Mouse (Mus musculus): ENCODE measurements around the gene Gm10188.

GRCm38 (mm10) chr1:132221627-132222026 lies 7.9 kb downstream of the Gm10188 start:
- TF ChIP-seq POLR2A (IDR thresholded peaks at IDR 0.05; ENCODE audit: borderline replicate concordance, low read depth, low read length) (no peak), CTCF (IDR thresholded peaks at IDR 0.05; ENCODE audit: low read depth, low read length) (no peak)
